Mouse (Mus musculus): ENCODE measurements around the gene Phospho2.
A peak's percentile ranks its signal among the peaks of the same experiment; 100 is the strongest.
"Not testable (repeated sequence)": the region's sequence is repeated elsewhere in the genome, so short reads cannot be mapped to it uniquely, and the experiment has no call there.

Phospho2 gene

DNA sequence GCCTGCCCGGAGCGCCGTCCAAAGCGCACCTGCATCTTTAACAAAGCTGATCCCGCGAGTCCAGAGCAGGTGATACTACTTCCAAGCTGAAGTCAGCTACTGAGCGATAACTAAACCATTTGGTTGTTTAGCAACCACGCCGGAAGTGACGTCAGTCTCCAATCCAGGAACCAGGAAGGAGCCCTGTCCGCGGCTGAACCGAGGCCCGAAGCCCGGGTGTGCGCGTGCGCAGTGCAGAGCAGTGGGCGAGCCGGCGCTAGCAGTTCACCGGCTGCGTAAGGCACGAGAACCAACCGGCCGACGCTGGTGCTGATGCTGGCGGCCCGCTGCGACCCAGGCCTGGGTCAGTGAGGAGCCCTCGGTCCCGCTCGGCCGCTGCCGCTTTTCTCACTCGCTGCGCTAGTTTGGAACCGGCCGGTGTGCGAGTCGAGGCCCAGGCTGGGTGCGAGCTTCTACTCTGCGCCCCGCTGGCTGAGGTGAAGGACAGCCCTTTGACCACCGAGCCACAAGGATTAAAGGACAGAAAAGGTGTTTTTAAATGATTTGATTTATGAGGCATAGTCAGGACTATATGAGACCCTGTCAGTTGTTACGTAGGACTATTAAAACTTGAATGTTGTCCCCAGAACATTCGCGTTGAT, at the start of gene Phospho2, which contains the start of gene Ccdc173:
Phospho2 (plus strand) TSS at position 195 of the 641 bp plus-strand sequence.
Ccdc173 (minus strand) TSS at position 147 of the 641 bp plus-strand sequence.
- DNase-seq (ENCODE audit: low spot score in 2 of 2) = peak; percentile 98 to 99

GRCm38 (mm10) chr2:69745091-69745490, 44.3 kb upstream of the Phospho2 start:
- no peak for DNase-seq (ENCODE audit: low spot score in 2 of 2)

DNA sequence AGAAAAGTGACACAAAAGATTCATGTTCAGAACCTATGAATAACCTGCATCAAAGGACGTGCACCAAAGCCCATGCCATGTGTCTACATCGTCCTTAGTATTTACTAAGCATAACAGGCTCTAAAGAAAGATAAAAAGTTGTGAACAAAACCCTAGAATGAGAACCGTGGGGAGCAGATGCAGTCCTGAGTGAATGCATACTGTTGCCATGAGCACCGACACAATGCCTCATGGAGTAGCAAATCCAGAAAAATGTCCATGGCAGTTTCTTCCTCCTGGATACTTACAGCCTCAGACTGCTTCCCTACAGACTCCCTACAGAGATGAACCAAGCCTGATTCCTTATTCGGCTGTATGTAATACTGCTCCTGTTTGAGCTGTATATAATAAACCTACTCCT, 28.4 kb upstream of the Phospho2 start:
- no peak for DNase-seq (ENCODE audit: low spot score in 2 of 2)

DNA sequence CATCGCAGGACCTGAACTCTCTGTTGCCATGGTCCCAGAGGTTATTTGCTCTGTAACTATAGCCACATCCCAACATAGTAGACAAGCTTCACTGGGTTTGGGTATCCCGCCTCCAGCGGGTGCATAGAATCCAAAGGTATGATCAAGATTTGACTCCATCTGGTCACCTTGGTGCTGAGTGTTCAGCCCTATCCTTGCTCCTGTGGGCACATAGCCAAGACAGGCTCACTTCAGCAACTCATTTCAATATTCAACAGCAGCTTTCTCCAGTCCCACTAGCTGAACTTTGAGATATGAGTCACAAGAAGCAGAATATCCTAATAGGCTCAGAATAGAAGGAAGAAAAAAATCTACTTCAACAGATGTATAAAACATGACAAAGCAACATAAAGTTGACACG, 26.1 kb upstream of the Phospho2 start:
- DNase-seq (ENCODE audit: low spot score in 2 of 2) = no peak

DNA sequence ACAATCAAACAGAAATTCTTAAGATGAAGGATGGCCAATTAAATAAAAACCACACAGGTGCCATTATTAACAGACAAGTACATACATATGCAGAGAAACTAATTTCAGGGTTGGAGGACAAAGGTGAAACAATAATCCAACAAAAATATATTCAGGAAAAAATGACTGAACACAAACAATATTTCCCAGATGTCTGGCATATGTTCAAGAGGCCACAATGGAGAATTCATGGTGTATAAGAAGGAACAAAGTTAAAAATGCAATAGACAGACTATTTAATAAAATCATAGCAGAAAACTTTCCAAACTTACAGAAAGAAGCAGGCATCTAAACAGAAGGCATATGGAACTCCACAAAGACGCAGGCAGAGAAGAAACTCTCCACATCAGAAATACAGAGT, 24.7 kb upstream of the Phospho2 start:
- DNase-seq (ENCODE audit: low spot score in 2 of 2) = no peak

GRCm38 (mm10) chr2:69773331-69773730, 16.1 kb upstream of the Phospho2 start:
- DNase-seq (ENCODE audit: low spot score in 2 of 2) = peak; percentile 26 to 60

DNA sequence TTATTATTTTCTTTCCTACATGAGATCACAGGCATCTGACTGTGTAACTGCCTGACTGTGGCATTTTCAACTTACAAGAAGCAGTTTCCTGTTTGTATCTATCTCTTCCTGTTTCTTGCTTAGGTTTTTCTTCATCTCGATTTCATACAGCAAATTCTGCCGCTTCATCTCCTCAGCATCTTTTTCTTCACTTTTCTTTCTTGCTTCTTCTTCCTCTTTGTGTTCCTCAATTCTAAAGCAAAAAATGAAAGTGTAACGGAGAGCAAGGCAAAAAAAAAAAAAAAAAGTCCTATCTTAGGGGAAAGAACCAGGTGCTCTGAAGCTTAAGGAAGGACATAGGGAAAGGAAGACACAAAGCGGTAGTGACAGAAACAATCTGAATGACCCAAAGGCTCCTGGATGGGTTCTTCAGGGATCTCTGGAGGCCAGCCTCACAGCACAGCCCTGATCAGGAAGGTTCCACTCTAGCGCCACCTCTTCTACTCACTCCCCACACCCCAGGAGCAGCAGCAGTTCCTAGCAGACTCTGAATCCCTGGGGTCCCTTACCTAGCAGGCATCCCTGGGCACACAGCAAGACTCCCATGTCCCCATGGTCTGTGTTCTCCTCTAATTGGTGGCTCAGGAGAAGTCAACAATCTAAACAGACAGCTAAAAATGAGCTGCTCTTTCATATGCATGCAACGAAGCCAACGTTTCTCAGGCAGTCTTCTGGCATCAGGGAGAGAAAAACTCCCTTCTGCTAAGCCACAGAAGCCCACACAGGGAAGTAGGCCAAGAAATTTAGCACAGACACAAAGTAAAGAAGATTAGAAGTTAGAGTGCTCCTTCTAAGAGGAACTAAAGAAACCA, 11.2 kb upstream of the Phospho2 start:
- peak; percentile 40 to 50 for DNase-seq (ENCODE audit: low spot score in 2 of 2)

DNA sequence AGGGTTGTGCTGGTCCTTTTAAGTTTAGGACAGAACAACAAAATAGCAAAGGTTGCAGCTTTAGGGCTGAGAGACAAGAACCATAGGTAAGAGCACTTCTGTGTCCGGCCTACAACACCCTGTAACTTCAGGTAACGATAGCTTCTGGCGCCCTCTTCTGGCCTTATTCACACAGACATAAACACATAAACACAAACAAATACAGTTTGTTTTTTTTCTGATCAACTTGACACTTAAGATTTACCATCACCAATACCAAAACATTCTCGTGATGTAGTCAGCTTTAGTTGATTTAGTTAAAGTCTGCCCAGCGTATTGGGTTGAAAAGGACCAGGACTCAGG, 10.6 kb upstream of the Phospho2 start:
- DNase-seq (ENCODE audit: low spot score in 2 of 2) = no peak

DNA sequence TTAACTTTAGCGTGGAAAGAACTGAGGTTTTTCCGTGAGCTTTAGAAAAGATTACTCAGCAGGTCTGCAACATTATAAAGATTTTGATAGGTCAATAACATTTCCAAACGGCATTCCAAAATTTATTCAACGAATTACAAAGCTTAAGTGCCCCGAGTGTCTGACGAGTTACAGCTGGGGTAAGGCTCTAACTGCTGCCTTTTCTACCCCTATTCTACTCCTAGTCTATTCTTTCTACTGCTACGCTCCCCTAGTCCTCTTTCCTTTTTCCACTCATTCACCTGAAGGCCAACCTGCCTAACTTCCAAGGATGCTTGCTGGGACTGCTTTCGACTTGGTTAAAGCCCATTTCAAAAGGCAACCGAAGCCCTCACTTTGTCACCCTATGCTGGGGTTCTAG, 449 bp upstream of the Phospho2 start:
- no peak for DNase-seq (ENCODE audit: low spot score in 2 of 2)

GRCm38 (mm10) chr2:69790285-69790684, 862 bp downstream of the Phospho2 start:
- peak; percentile 87 to 91 for DNase-seq (ENCODE audit: low spot score in 2 of 2)

GRCm38 (mm10) chr2:69790722-69791121, 1.3 kb downstream of the Phospho2 start:
- DNase-seq (ENCODE audit: low spot score in 2 of 2) = no peak

DNA sequence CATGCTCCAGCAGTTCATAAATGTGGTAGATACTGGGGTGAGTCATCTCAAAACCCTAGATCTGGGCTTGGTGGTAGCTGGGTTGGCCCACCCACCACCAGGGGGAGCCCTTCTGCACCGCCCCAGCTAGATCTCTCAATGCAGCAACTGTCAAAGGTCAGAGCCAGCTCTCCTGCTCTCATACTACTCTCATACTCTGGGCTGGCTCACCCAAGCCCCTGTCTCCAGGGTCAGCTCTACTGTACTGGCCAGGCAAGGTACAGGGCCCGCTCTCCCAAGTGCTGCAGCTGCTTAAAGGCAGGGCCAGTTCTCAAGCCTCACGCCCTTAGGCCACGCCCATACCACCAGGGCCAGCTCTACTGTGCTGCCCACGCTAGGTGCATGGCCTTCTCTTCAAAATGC, 13.5 kb downstream of the Phospho2 start:
- peak; percentile 26 to 44 for DNase-seq (ENCODE audit: low spot score in 2 of 2)

GRCm38 (mm10) chr2:69803756-69804155, 14.3 kb downstream of the Phospho2 start:
- DNase-seq (ENCODE audit: low spot score in 2 of 2) = no peak

- DNase-seq (ENCODE audit: low spot score in 2 of 2) = not testable (repeated sequence)
Observed at GRCm38 (mm10) chr2:69804663-69805062, 15.2 kb downstream of the Phospho2 start.

DNA sequence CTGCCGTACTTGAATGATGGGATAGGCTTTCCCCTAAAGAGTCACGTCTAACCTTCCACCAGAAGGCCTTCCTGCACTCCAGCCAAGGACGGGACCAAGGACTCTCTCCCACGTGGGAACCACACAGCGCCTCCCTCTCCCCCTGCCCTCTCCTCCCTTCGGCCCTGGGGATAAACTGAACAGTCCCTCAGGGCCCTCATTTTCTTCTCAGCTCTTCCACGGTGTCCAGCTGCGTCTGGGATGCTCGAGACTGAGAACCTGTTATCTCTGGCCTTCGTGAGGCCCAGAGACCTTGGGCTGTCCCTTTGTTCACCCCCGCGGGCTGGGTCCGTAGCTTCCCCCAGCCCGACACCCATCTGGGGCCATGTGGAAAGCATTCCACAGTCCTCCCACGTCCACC, 20.7 kb downstream of the Phospho2 start:
- no peak for DNase-seq (ENCODE audit: low spot score in 2 of 2)

- not testable (repeated sequence) for DNase-seq (ENCODE audit: low spot score in 2 of 2)
Observed at GRCm38 (mm10) chr2:69811349-69811748, 21.9 kb downstream of the Phospho2 start.

- DNase-seq (ENCODE audit: low spot score in 2 of 2) = no peak
Observed at GRCm38 (mm10) chr2:69816575-69816974, 27.2 kb downstream of the Phospho2 start.

- no peak for DNase-seq (ENCODE audit: low spot score in 2 of 2)
Observed at GRCm38 (mm10) chr2:69818350-69819085, 29.1 kb downstream of the Phospho2 start.

DNA sequence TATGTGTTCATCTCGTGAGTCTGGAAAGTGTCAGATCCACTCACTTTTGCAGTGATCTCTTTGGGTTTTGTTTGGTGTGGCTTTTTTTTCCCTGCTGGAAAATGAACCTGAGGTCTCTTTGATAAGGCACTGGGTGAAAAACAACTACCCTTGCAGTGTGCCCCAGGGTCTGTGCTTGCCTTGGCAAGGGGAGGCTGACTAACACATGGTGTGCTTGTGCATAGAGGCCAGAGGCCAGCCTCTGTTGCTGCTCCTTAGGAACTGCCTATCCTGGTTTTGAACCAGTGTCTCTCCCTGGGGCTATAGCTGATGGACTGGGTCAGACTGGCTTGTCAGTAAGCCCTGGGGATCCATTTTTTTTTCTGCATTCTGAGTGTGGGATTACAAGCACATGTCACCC, 30.8 kb downstream of the Phospho2 start:
- no peak for DNase-seq (ENCODE audit: low spot score in 2 of 2)

DNA sequence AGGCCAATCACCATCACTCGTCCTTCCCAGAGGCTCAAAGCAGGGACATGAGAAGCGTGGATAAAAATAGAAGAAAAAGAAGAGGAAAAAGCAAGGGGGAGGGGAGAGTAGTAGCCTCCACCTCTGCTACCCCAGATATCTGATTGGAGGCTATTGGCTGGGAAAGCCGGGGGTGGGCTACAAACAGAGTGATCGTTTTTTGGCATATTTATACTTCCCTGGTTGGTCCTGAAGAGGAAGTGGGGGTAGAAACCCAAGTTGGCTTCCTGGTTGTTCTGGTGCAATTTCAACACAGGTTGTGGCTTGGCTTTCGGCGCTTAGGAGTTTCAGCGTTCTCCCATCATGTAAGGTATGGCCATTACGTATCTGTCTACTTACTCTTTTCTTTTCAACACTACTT, 32.3 kb downstream of the Phospho2 start, which contains the start of gene Klhl23:
Klhl23 (plus strand) TSS at position 234 of the 400 bp plus-strand sequence.
- DNase-seq (ENCODE audit: low spot score in 2 of 2) = no peak

GRCm38 (mm10) chr2:69822361-69823128, 33.1 kb downstream of the Phospho2 start:
- peak; percentile 52 to 53 for DNase-seq (ENCODE audit: low spot score in 2 of 2)

All from frontal cortex, postnatal 36 days (tissue).